Mouse (Mus musculus): Measurements from ENCODE around the gene Tubb4a.

Gene Tubb4a

DNA sequence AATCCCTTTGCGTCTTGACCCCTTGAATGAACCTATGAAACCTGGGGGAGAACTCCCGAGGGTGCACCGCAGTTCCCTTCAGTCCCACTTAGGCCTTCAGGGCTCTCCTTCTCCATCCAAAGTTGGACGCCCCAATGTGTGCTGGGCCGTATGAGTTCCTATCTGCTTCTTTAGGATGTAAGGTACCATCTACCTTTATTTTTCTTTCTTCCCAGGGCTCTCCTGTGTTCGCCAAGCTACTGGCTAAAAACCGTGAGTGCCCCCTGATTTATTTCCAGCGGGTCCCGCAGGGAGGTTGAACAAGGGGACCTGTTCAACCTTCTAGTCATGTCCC is 18.4 kb upstream of the Tubb4a start:
- POLR2A ChIA-PET, result interaction anchor here in 2 of 4 experiments (1.2 kb wide), 2 partner anchors 17 to 230 kb away, joined by 3 read pairs; no protein-coding TSS in a partner anchor
- CTCF ChIA-PET, result interaction anchor here in 1 of 4 experiments (1.5 kb wide), 1 partner anchor 229 kb away, joined by 7 read pairs; no protein-coding TSS in a partner anchor

DNA sequence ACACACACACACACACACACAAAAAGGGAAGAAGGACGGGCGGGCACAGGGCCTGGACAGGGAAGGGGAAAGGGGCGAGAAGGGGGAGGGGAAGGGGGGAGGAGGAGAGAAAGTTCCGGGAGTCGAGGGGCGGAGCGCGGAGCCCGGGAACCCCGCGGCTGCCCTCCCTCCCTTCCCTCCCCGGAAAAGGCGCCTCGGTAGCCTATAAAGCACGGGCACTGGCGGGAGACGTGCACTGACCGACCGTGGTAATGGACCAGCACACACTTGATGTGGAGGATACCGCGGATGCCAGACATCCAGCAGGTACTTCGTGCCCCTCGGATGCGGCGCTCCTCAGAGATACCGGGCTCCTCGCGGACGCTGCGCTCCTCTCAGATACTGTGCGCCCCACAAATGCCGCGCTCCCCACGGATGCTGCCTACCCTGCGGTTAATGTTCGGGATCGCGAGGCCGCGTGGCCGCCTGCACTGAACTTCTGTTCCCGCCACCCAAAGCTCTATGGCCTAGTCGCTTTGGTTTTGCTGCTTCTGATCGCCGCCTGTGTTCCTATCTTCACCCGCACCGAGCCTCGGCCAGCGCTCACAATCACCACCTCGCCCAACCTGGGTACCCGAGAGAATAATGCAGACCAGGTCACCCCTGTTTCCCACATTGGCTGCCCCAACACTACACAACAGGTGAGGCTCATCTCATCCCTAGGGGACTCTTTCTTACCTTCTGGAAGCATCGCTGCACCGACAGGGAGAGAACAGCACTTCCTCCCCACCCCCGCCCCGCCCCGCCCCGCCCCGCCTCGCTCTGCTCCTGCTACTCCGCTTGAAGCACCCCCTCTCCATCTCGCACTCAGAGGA is 17.8 kb upstream of the Tubb4a start, which contains the start of gene Tnfsf9:
Gene Tnfsf9 (plus strand): TSS at position 145 of the 854 bp plus-strand sequence.
- CTCF ChIA-PET, result interaction anchor here (0.6 to 1.0 kb wide), 5 partner anchors 10 to 665 kb away, joined by 3 to 10 read pairs (median 3); no protein-coding TSS in a partner anchor
- POLR2A ChIA-PET, result interaction anchor here in 2 of 4 experiments (0.6 to 2.3 kb wide), 8 partner anchors 16 to 229 kb away, joined by 3 to 13 read pairs (median 3); partner anchors contain the start of gene Slc25a23 (in 1 of the 2)

DNA sequence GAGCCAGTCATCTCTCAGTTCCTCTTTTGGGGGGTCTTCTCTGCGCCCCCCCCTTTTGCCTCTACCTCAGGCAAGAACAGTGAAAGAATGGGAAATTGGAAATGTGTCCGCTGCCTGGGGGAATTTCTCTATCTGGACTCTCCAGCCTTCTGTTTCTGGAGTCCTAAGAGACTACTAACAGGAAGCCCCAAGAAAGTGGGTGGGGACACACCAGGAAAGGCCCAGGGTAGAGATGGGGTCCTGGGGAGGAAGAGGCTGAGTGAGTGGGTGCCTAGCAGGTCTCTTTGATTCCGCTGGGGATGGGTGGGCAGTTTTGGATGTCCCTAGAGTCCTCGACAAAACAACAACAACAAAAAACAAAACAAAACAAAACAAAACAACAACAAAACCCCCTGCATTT is 16.9 kb upstream of the Tubb4a start:
- CTCF ChIA-PET, result interaction anchor here (0.6 to 1.2 kb wide), 7 partner anchors 9 to 666 kb away, joined by 3 to 10 read pairs (median 3); no protein-coding TSS in a partner anchor

DNA sequence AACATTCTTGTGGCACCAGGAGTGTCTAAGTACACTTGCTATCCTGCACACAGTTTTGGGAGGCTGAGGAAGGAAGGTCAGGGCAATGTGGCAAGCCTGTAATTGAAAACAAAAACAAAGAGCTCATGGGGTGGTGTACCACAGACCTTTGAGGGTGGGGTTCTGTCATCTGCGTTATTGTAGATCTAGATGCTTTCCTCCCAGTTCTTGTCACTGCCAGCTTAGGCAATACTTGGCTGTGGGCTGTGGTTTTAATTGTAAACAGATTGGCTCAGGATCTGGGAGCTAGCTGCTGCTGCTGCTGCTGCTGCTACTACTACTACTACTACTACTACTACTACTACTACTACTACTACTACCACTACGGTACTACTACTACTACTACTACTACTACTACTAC is 14.7 kb upstream of the Tubb4a start:
- ChIA-PET POLR2A (interaction anchor here in 1 of 4 experiments (1.4 kb wide), 1 partner anchor 18 kb away, joined by 3 read pairs; no protein-coding TSS in a partner anchor), CTCF (interaction anchor here in 3 of 4 experiments (0.5 to 1.7 kb wide), 3 partner anchors 173 to 1815 kb away, joined by 3 to 5 read pairs (median 3); no protein-coding TSS in a partner anchor)

More for the DNA sequence above, 16.9 kb upstream of the Tubb4a start:
- POLR2A ChIA-PET, result interaction anchor here in 3 of 4 experiments (0.5 to 2.3 kb wide), 11 partner anchors 8 to 230 kb away, joined by 3 to 13 read pairs (median 3); partner anchors contain the start of genes Alkbh7 (in 1 of the 3) and Slc25a23 (in 1 of the 3)

DNA sequence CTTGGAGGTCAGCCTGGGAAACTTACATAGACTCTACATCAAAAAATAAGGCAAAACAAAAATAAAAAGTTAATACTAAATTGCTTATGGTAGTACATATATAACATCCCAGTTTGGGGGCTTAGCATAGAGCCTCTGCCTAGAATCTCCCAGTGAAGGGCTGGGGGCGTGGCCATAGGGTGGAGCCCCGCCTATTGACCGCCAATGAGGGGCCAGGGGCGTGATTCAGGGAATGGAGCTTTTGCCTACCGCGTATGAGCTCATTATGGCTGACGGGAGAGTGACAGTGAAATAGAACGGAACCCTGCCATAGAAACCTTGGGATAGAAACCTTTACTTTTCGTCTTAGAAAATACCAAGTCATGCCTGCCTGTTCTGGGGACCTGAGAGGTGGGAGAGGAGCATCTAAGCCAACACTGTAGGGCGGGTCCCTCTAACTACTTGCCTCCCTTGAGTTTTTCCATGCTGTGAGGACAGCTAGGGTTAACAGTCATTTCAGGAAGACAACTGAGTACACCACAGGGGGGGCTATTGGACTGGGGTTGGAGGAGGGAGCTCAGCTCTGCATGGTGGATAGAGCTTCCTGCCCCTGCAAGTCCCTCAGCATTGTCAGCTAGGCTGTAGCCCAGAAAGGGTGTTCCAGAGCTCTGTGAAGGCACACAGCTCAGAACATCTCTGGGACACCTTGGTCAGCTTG is 12.2 kb upstream of the Tubb4a start:
- POLR2A ChIA-PET, result interaction anchor here (0.6 to 3.1 kb wide), 21 partner anchors 12 to 103 kb away, joined by 3 to 14 read pairs (median 3); partner anchors contain the start of genes Gm17949 (in 2 of the 4), Gtf2f1 (in 2 of the 4), Tubb4a (in 2 of the 4) and Alkbh7 (in 1 of the 4)
- CTCF ChIA-PET, result interaction anchor here (0.6 to 1.7 kb wide), 26 partner anchors 12 to 235 kb away, joined by 3 to 25 read pairs (median 4); partner anchors contain the start of genes Gpr108 (in 2 of the 4), Tubb4a (in 2 of the 4), Alkbh7 (in 1 of the 4) and Cd70 (in 1 of the 4)

DNA sequence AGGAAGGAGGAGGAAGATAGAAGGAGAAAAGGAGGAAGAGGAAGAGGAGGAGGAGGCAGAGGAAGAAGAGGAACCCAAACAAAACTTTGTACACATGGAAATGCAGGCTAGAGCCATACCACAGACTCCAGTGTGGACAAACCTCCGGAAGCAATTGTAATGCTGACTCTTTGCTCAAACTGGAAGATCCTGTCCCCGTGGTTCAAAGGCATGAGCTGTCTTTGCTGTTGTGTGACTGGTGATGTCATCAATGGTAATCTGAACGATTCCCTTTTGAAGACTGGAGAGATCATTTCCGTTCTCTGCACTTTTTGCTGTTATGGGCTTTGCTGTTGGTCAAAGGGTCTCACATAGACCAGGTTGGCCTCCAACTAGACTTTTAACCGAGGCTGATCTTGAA is 10.7 kb upstream of the Tubb4a start:
- CTCF ChIA-PET, result interaction anchor here in 2 of 4 experiments (0.6 to 4.0 kb wide), 2 partner anchors 69 to 236 kb away, joined by 3 to 36 read pairs; no protein-coding TSS in a partner anchor
- POLR2A ChIA-PET, result interaction anchor here in 1 of 4 experiments (3.1 kb wide), 1 partner anchor 38 kb away, joined by 13 read pairs; the partner anchor contains the start of genes Crb3 and Slc25a23

DNA sequence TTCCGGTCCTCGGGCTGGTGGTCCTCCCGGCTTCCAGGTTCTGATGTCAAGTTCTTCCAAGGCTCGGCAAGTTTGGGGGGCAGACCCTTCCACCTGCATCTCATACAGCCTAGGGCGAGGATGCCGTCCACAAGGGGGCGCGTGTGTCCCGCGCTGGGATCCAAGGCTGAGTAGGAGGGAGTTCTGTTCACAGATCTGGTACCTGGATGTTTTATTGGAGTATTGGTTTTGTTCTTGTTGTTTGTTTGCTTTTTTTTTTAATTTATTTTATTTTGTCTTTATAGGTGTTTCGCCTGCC is 9.0 kb upstream of the Tubb4a start:
- CTCF ChIA-PET, result interaction anchor here (0.6 to 4.0 kb wide), 36 partner anchors 9 to 711 kb away, joined by 3 to 36 read pairs (median 5); partner anchors contain the start of genes Alkbh7 (in 2 of the 4), Gm17949 (in 1 of the 4), Gpr108 (in 1 of the 4) and Pspn (in 1 of the 4)
- POLR2A ChIA-PET, result interaction anchor here (0.6 to 2.3 kb wide), 31 partner anchors 8 to 736 kb away, joined by 3 to 23 read pairs (median 5); partner anchors contain the start of genes Alkbh7 (in 2 of the 4), Khsrp (in 2 of the 4), Clpp (in 1 of the 4) and Crb3 (in 1 of the 4)

DNA sequence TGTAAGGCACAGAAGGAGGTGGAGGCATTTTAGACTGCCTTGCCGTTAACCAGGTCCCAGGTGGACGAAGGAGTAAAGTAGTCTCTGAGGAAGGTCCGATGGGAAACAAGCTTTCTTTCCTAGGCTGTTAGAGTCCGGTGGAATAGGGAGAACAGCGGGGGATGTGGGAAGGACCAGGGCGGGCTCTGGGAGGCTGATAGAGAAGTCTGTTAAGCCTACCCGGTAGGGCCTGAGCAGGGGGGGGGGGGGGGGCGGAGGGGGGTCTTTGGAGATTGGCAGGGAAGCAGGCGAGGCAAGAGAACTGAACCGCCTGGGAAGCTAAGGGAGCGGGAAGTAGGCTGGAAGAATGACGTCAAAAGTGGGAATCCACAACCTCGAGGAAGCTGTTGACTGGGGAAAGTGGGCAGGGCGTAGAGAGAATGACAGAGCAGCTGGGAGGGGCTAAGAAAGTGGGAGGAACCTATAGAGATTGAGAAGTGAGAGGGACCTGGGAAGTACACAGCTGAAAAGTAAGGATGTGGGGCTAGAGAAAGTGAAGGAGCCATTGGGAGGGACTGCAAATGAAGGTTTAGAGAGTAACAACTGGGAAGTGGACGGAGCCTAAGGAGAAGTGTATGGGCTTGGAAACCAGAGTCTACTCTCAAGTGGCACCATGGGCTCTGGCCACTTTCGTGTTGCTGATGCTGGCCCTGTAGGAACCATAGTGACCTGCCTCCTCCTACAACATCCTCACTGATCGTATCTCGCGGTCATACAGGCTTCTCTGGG is 8.5 kb upstream of the Tubb4a start:
- CTCF ChIA-PET, result interaction anchor here (0.5 to 4.0 kb wide), 43 partner anchors 8 to 603 kb away, joined by 3 to 36 read pairs (median 4); partner anchors contain the start of genes Alkbh7 (in 2 of the 4), Tnfsf9 (in 2 of the 4), Cd70 (in 1 of the 4) and Gm17949 (in 1 of the 4)
- POLR2A ChIA-PET, result interaction anchor here (0.6 to 2.3 kb wide), 32 partner anchors 9 to 735 kb away, joined by 3 to 23 read pairs (median 4); partner anchors contain the start of genes Alkbh7 (in 2 of the 4), Gm17949 (in 2 of the 4), Gtf2f1 (in 2 of the 4) and Khsrp (in 2 of the 4)

DNA sequence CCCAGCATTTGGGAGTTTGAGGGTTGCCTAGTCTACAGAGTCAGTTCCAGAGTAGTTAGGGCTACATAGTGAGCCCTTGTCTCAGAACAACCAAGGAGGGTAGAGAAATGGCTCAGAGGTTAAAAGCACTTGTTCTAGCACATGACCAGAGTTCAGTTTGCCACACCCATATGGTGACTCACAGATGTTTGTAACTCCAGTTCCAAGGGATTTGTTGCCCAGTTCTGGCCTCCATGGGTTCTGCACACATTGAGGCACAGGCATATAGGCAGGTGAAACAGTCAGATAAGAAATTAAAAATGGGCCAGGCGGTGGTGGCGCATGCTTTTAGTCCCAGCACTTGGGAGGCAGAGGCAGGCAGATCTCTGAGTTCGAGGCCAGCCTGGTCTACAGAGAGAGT is 6.6 kb upstream of the Tubb4a start:
- CTCF ChIA-PET, result no interaction called here
- POLR2A ChIA-PET, result no interaction called here

DNA sequence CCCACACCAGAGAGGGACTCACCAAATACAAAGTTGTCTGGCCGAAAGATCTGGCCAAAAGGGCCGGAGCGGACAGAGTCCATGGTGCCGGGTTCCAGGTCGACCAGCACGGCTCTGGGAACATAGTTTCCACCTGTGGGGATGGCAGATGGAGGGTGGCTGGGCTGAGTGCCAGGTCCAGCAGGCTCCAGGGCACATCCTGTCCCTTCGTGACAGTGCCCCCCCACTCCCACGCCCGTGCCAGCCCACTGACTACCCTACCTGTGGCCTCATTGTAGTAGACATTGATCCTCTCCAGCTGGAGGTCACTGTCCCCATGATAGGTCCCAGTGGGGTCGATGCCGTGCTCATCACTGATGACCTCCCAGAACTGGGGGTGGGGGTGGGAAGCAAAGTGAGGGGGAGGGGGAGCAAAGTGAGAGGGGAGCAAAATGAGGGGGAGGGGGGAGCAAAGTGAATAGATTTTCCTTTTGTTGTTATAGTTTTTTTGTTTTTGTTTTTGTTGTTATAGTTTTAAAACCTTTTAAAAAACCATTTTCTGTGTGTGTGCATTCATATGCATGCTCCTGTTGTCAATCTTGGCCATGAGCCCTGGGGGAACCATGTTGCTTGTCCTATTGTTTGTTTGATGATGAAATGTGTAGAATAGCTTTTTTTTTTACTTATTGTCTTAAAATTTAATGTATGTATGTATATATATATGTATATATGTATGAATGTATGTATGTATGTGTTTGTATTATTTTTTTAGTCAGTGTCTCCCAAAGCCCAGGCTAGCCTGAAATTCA is 1.4 kb downstream of the Tubb4a start:
- CTCF ChIA-PET, result interaction anchor here in 1 of 4 experiments (0.5 kb wide), 1 partner anchor 16 kb away, joined by 6 read pairs; no protein-coding TSS in a partner anchor
- POLR2A ChIA-PET, result interaction anchor here in 1 of 4 experiments (0.9 to 2.2 kb wide), 2 partner anchors 15 to 55 kb away, joined by 3 to 6 read pairs; partner anchors contain the start of gene Khsrp

DNA sequence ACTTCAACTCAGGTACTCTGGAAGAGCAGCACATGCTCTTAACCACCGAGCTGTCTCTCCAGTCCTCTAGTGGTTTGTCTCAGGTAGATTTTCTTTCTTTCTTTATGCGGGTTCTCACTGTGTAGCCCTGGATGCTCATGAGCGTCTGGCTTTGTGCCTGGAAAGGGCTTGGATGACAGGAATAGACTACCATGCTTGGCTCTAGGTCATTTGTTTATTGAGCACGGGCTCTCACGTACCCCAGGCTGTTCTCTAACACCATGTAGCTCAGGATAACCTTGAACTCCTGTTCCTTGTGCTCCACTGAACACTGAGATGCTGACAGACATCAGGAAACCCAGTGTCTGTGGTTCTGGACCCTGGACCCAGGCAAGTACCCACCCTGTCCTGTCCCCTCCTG is 5.1 kb downstream of the Tubb4a start:
- POLR2A ChIA-PET, result interaction anchor here in 1 of 4 experiments (1.2 kb wide), 1 partner anchor 85 kb away, joined by 3 read pairs; the partner anchor contains the start of gene Alkbh7
- CTCF ChIA-PET, result interaction anchor here in 1 of 4 experiments (0.5 kb wide), 1 partner anchor 346 kb away, joined by 4 read pairs; no protein-coding TSS in a partner anchor

DNA sequence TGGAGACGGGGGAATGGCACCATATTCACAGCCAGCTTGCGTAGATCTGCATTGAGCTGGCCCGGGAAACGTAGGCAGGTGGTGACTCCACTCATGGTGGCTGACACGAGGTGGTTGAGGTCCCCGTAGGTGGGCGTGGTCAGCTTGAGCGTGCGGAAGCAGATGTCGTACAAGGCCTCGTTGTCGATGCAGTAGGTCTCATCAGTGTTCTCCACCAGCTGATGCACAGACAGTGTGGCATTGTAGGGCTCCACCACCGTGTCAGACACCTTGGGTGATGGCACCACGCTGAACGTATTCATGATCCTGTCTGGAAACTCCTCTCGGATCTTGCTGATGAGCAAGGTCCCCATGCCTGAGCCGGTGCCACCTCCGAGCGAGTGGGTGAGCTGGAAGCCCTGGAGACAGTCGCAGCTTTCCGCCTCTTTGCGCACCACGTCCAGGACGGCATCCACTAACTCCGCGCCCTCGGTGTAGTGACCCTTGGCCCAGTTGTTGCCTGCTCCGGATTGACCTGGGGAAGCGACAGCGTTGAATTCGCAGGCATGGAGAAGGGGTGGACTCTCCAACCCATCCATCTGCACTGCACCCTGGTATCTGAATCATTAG is 6.2 kb downstream of the Tubb4a start:
- CTCF ChIA-PET, result interaction anchor here in 1 of 4 experiments (1.0 kb wide), 1 partner anchor 24 kb away, joined by 3 read pairs; no protein-coding TSS in a partner anchor
- POLR2A ChIA-PET, result interaction anchor here in 2 of 4 experiments (0.6 to 1.9 kb wide), 9 partner anchors 10 to 50 kb away, joined by 3 to 5 read pairs (median 4); partner anchors contain the start of gene Khsrp (in 2 of the 2)

DNA sequence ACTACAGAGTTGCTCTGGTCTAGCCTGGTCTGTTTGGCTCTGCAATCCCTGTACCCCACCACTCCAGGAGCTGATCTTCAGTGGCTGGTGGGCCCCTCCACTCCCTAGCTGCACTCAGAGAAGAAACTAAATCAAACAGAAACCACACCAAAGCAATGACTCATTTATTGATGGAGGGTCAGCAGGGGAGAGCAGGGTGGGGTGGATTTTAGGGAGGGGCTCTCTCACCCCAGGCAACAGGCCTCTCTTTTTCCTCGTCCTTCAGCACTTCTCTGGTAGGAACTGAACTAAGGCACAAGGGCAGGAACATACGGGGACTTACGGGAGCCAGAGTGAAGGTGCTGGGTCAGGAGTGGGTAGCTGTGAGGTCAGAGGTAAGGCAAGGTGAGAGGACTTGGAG is 7.7 kb downstream of the Tubb4a start:
- ChIA-PET CTCF (interaction anchor here in 1 of 4 experiments (0.6 kb wide), 1 partner anchor 13 kb away, joined by 3 read pairs; no protein-coding TSS in a partner anchor), POLR2A (interaction anchor here (0.6 to 2.5 kb wide), 6 partner anchors 9 to 467 kb away, joined by 3 to 9 read pairs (median 5); no protein-coding TSS in a partner anchor)

DNA sequence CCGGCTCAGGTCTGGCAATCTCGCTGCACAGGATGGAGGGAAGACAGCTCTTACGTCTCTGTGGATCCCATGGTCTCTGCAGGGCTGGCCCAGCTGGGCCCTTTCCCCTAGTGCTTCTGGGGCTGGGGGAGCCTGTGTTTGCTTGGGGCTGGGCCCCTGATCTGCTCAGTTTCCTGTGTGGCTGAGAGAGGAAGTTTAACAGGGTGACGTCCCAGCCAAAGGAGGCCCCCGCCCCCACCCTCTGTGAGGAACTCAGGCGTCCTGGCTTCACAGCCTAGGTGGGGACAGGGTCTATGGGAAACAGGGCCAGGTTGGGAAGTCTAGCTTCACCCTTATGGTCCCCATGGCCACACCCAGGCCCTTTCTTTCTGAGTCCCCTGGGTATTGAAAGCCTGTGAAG is 9.2 kb downstream of the Tubb4a start, which contains the start of gene Dennd1c:
Gene Dennd1c (minus strand): TSS at position 179 of the 400 bp plus-strand sequence.
- ChIA-PET CTCF (interaction anchor here in 3 of 4 experiments (0.5 to 1.1 kb wide), 4 partner anchors 18 to 199 kb away, joined by 3 to 5 read pairs (median 3); no protein-coding TSS in a partner anchor), POLR2A (interaction anchor here in 2 of 4 experiments (1.0 to 2.5 kb wide), 5 partner anchors 8 to 47 kb away, joined by 3 to 10 read pairs (median 7); partner anchors contain the start of genes Khsrp (in 1 of the 2) and Tubb4a (in 1 of the 2))

DNA sequence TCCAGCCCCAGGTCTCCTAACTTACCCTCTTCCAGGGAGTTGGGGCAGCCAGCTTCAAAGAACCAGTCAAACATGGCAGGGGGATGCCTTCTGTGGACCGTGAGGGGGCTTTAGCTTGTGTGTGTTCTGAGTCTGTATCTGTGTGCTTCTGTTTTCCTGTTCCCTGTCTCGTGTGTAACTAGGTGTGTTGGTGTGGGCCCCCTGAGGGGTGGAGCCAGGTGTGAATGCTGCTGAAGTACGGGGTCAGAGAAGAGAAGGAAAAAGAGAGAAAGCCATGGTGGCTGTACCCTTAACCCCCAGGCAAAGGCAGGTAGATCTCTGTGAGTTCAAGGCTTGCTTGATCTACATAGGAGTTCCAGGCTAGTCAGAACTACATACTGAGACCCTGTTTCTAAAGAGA is 10.7 kb downstream of the Tubb4a start:
- ChIA-PET POLR2A (interaction anchor here in 1 of 4 experiments (1.3 to 1.7 kb wide), 2 partner anchors 14 to 17 kb away, joined by 4 read pairs; partner anchors contain the start of gene Slc25a23), CTCF (interaction anchor here in 1 of 4 experiments (1.0 kb wide), 1 partner anchor 16 kb away, joined by 3 read pairs; no protein-coding TSS in a partner anchor)

Data from embryonic stem cell, embryonic (primary cell).